Mouse (Mus musculus): Measurements from ENCODE around the gene Pdcd4.
"Not testable (repeated sequence)": the region's sequence is repeated elsewhere in the genome, so short reads cannot be mapped to it uniquely, and the experiment has no call there.

Gene Pdcd4

GRCm38 (mm10) chr19:53901931-53902738 lies 10.1 kb downstream of the Pdcd4 start:
- no peak for DNase-seq (ENCODE audit: low spot score)

GRCm38 (mm10) chr19:53902739-53903487 lies 10.9 kb downstream of the Pdcd4 start:
- DNase-seq (ENCODE audit: low spot score), result peak; percentile 87

- DNase-seq (ENCODE audit: low spot score), result no peak
These were observed 11.7 kb downstream of the Pdcd4 start for GRCm38 (mm10) chr19:53903507-53904321.

GRCm38 (mm10) chr19:53904833-53905480 lies 12.9 kb downstream of the Pdcd4 start:
- no peak for DNase-seq (ENCODE audit: low spot score)

- no peak for DNase-seq (ENCODE audit: low spot score)
These were observed 14.1 kb downstream of the Pdcd4 start for GRCm38 (mm10) chr19:53906033-53906702.

GRCm38 (mm10) chr19:53906703-53907070 lies 14.7 kb downstream of the Pdcd4 start:
- DNase-seq (ENCODE audit: low spot score), result not testable (repeated sequence)

GRCm38 (mm10) chr19:53914950-53915349 lies 22.9 kb downstream of the Pdcd4 start:
- no peak for DNase-seq (ENCODE audit: low spot score)

GRCm38 (mm10) chr19:53919541-53919940 lies 27.5 kb downstream of the Pdcd4 start:
- DNase-seq (ENCODE audit: low spot score), result no peak

GRCm38 (mm10) chr19:53921996-53922395 lies 30.0 kb downstream of the Pdcd4 start:
- DNase-seq (ENCODE audit: low spot score), result not testable (repeated sequence)

GRCm38 (mm10) chr19:53925338-53925751 lies 33.3 kb downstream of the Pdcd4 start:
- DNase-seq (ENCODE audit: low spot score), result no peak

- DNase-seq (ENCODE audit: low spot score), result no peak
These were observed 34.7 kb downstream of the Pdcd4 start for GRCm38 (mm10) chr19:53926705-53927104.

- DNase-seq (ENCODE audit: low spot score), result no peak
These were observed 37.2 kb downstream of the Pdcd4 start for GRCm38 (mm10) chr19:53929218-53929617.

GRCm38 (mm10) chr19:53933050-53933449 lies 41.0 kb downstream of the Pdcd4 start:
- DNase-seq (ENCODE audit: low spot score), result no peak

GRCm38 (mm10) chr19:53934046-53934445 lies 42.0 kb downstream of the Pdcd4 start:
- no peak for DNase-seq (ENCODE audit: low spot score)

- DNase-seq (ENCODE audit: low spot score), result no peak
These were observed 47.4 kb downstream of the Pdcd4 start for GRCm38 (mm10) chr19:53939467-53939866.

GRCm38 (mm10) chr19:53941139-53941538 lies 49.1 kb downstream of the Pdcd4 start:
- no peak for DNase-seq (ENCODE audit: low spot score)

- DNase-seq (ENCODE audit: low spot score), result no peak
These were observed 50.3 kb downstream of the Pdcd4 start for GRCm38 (mm10) chr19:53942342-53942741.

- DNase-seq (ENCODE audit: low spot score), result peak; percentile 86
These were observed 52.1 kb downstream of the Pdcd4 start, which contains the start of the genes Shoc2 and Bbip1 for GRCm38 (mm10) chr19:53943802-53944785. TSS of gene Shoc2 (plus strand) at chr19:53944306. TSS of gene Bbip1 (minus strand) at chr19:53944627.

- peak; percentile 58 for DNase-seq (ENCODE audit: low spot score)
These were observed 52.7 kb downstream of the Pdcd4 start for GRCm38 (mm10) chr19:53944786-53945169.

All from ovary, postnatal 10 days (tissue).